Mouse (Mus musculus): ENCODE measurements at regions not wholly inside any gene's neighbourhood (a gene's known extent, or its start where the extent isn't known, plus 50 kb on each side); places are given as distances from the start of the nearest gene placed in this dataset.

DNA sequence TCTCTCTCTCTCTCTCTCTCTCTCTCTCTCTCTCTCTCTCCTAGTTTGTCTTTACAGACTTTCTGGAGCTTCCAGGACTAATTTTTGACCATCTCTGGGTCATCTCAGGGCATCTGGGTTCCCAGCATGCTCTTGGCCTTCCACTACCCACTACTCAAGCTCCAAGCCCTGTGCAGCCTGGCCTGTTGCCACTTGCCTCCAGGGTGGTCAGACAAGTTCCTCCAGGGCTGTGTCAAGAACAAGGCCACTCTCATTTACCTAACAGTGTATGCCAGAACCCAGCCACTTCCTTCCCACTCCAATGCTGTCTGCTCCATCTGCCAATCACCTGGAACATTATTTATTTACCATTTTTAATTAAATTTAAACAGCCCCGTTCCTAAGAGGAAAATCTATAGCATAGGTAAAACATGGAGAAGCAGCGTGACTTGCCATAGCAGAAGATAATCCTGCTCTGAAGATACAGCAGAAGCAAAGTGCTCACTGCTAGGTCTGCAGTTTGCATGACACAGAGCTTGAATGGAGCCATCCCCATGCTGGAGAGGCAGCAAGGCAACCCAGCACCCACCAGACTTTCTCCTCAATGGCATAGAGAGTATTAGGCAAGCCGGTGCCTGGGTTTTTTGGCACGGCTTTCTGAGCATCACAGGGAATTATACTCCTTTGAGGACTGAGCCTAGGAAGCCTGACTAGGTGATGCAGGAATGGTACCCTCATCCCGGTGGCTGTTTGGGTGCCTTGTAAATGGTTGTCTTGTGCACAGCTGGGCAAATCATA, 54.0 kb downstream of the Foxi1 start:
- WGBS, result 84% methylated on average over 5 of the region's 5 CpGs
- H3K9me3 ChIP-seq (ENCODE audit: low read length), result no peaks in the 10 kb centered on the region

DNA sequence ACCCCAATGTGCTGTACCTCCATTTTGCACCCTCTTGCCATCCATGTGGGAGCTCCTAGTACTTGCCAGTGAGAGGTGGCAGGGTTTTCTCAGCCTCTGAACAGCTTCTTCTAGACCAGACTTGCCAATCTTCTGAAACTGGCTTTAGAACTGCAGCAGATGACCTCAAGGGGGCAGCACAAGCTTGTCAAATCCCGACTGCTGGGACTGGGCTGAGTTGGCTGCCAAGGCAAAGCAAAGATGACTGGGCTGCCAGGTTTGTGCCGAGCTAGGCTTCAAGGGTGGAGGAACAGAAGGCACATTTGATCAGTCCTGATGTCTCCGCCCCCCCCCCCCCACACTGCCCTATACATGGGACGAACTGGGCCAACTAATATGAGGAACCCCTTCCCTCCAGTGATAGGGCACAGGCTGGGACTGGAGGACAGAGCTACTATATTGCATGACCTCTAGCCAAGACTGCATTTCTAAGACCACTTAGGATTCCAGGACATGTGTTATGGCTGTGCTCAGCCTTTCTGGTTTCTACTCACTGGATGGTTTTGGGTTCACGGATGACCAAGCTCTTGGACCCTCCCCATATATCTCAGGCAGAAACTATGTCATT, 51.1 kb upstream of the 4930469K13Rik start:
- Histone ChIP-seq H3K36me3 (ENCODE audit: insufficient read depth, low read length) (no peaks in the 10 kb centered on the region), H3K27ac (ENCODE audit: low read length) (no peak overlapping the region), H3K4me2 (replicated peaks; ENCODE audit: low read depth, low read length) (no peak overlapping the region), H3K27me3 (ENCODE audit: insufficient read depth, low read length) (no peaks in the 10 kb centered on the region), H3K9ac (replicated peaks; ENCODE audit: low read length) (no peak overlapping the region), H3K4me1 (ENCODE audit: insufficient read depth, low read length) (no peaks in the 10 kb centered on the region), H3K9me3 (ENCODE audit: low read length) (no peaks in the 10 kb centered on the region), H3K4me3 (ENCODE audit: low read length) (no peak overlapping the region)
- ATAC-seq (ENCODE audit: low FRiP score, low TSS enrichment), result peak; percentile 83
- WGBS, result 34% methylated on average over 5 of the region's 5 CpGs

More for the DNA sequence above, 54.0 kb downstream of the Foxi1 start:
- H3K27me3 ChIP-seq (ENCODE audit: insufficient read depth, low read length), result no peaks in the 10 kb centered on the region
- H3K36me3 ChIP-seq (ENCODE audit: insufficient read depth, low read length), result no peaks in the 10 kb centered on the region
- no peak overlapping the region for H3K9ac ChIP-seq (replicated peaks; ENCODE audit: low read length)
- no peak for ATAC-seq (ENCODE audit: low FRiP score, low TSS enrichment)
- no peak overlapping the region for H3K4me3 ChIP-seq (ENCODE audit: low read length)
- no peaks in the 10 kb centered on the region for H3K4me1 ChIP-seq (ENCODE audit: insufficient read depth, low read length)
- H3K4me2 ChIP-seq (replicated peaks; ENCODE audit: low read depth, low read length), result no peak overlapping the region
- no peak overlapping the region for H3K27ac ChIP-seq (ENCODE audit: low read length)
